Comparison of ENCODE assay signal across 8 mouse cellular contexts in the genomic region with DNA sequence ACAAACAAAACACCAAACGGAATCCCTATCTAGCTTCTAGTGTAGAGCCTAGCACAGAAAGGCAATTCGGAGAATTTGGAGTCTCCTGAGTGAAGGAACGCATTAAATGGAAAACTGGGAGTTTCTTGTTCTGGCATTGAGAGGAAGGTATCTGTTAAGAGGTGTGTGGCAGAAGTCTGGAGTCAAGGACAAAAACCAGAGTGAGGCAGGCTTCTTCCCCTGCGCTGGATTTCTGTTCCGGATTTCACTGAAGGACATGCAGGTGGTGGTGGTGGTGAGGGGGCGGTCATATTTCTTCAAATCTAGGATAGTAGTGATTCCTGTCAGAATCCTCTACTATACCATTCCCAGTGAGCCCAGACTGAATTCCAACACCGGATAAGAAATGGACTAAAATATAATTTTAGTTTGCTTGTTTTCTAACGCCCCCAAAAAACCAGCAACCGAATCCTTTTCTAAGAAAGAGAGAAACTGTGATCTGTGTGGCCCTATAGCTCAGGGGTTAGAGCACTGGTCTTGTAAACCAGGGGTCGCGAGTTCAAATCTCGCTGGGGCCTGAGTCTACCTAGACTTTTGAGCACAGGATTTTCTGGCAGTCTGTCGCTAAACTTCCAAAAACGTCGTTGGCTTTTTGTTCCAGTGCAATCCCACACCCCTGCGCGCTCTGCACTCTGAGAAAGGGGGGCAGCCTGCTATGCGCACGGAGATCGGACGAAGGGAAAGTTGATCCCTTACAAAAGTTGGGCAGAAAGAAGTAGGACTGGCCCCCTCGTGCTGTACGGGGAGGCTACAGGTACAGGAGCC. TPM values are rescaled to one million over a fixed set of nuclear protein-coding genes. Genes with fewer than 3 reads are reported as not detected.
DNase-seq lines count a peak whose midpoint lies in the region; ATAC-seq and TF ChIP-seq lines count a peak whose summit lies in the region.

No protein-coding gene starts in this region.

- H3K9me3 ChIP-seq in forebrain, postnatal 0 days (ENCODE audit: low read length), result no peaks in the 10 kb centered on the region
- no peaks in the 10 kb centered on the region for H3K9me3 ChIP-seq in hindbrain, embryonic 10.5 days
- no peaks in the 10 kb centered on the region for H3K9me3 ChIP-seq in lung, embryonic 15.5 days

- DNase-seq in Muller cell, postnatal 12 days (ENCODE audit: inconsistent ontology term), result peak; percentile 84
- peak; percentile 90 for DNase-seq in cerebellum, adult 8-10 months
- DNase-seq in forebrain, postnatal 0 days, result peak; percentile 86
- DNase-seq in hindbrain, embryonic 10.5 days (ENCODE audit: low spot score), result peak; percentile 84
- peak; percentile 86 for DNase-seq in layer of hippocampus, adult 9-11 months
- DNase-seq in thymus, postnatal 0 days (ENCODE audit: low spot score), result peak; percentile 80

- WGBS in forebrain, postnatal 0 days, result under 1% methylated on average over 23 of the region's 23 CpGs
- WGBS in hindbrain, embryonic 10.5 days, result under 1% methylated on average over 23 of the region's 23 CpGs
- WGBS in lung, embryonic 15.5 days, result under 1% methylated on average over 23 of the region's 23 CpGs
- 2% methylated on average over 23 of the region's 23 CpGs for WGBS in olfactory bulb, adult 2 months

- TF ChIP-seq POLR2A in olfactory bulb, adult 2 months (IDR thresholded peaks at IDR 0.05; ENCODE audit: insufficient read depth, low read depth, low read length), result no peak

- no peaks in the 10 kb centered on the region for H3K36me3 ChIP-seq in forebrain, postnatal 0 days (ENCODE audit: insufficient read depth)
- H3K36me3 ChIP-seq in hindbrain, embryonic 10.5 days, result no peaks in the 10 kb centered on the region
- H3K36me3 ChIP-seq in lung, embryonic 15.5 days, result no peaks in the 10 kb centered on the region

- H3K9ac ChIP-seq in forebrain, postnatal 0 days, result peak overlapping the region; percentile 65
- H3K9ac ChIP-seq in lung, embryonic 15.5 days, result peak overlapping the region; percentile 51

- no peaks in the 10 kb centered on the region for H3K27me3 ChIP-seq in forebrain, postnatal 0 days (ENCODE audit: insufficient read depth, low read length)
- peaks cover 17% of the 10 kb centered on the region for H3K27me3 ChIP-seq in hindbrain, embryonic 10.5 days (ENCODE audit: insufficient read depth, poor library complexity, severe bottlenecking)
- peaks cover 6% of the 10 kb centered on the region; the same call in 1 of the 2 replicates for H3K27me3 ChIP-seq in lung, embryonic 15.5 days

- H3K27ac ChIP-seq in forebrain, postnatal 0 days (ENCODE audit: low read depth, low read length), result peak overlapping the region; percentile 83
- H3K27ac ChIP-seq in hindbrain, embryonic 10.5 days, result peak overlapping the region; percentile 79
- H3K27ac ChIP-seq in lung, embryonic 15.5 days, result peak overlapping the region; percentile 89
- H3K27ac ChIP-seq in olfactory bulb, adult 2 months (ENCODE audit: insufficient read depth, low read depth, low read length), result peak overlapping the region; percentile 51; the same call in 1 of the 2 replicates

- H3K4me1 ChIP-seq in forebrain, postnatal 0 days (ENCODE audit: insufficient read depth), result no peaks in the 10 kb centered on the region
- H3K4me1 ChIP-seq in hindbrain, embryonic 10.5 days (replicated peaks), result peaks cover 12% of the 10 kb centered on the region
- peaks cover 25% of the 10 kb centered on the region for H3K4me1 ChIP-seq in lung, embryonic 15.5 days
- H3K4me1 ChIP-seq in olfactory bulb, adult 2 months (ENCODE audit: control insufficient read depth, insufficient read depth, low read length), result peaks cover 6% of the 10 kb centered on the region

- peak; percentile 27 for ATAC-seq in forebrain, postnatal 0 days
- ATAC-seq in lung, embryonic 15.5 days (ENCODE audit: borderline replicate concordance, extremely low read depth, low FRiP score, low TSS enrichment), result peak; percentile 20; the same call in 1 of the 2 replicates

- peak overlapping the region; percentile 63 for H3K4me3 ChIP-seq in forebrain, postnatal 0 days (ENCODE audit: low read depth, low read length)
- H3K4me3 ChIP-seq in hindbrain, embryonic 10.5 days, result peak overlapping the region; percentile 69
- H3K4me3 ChIP-seq in lung, embryonic 15.5 days, result peak overlapping the region; percentile 74
- peak overlapping the region; percentile 95 for H3K4me3 ChIP-seq in olfactory bulb, adult 2 months (ENCODE audit: insufficient read depth, low read depth, low read length)

- peak overlapping the region; percentile 68 for H3K4me2 ChIP-seq in forebrain, postnatal 0 days (ENCODE audit: low read depth)
- peak overlapping the region; percentile 71 for H3K4me2 ChIP-seq in lung, embryonic 15.5 days

- no peak for TF ChIP-seq CTCF in forebrain, postnatal 0 days (IDR thresholded peaks at IDR 0.05; ENCODE audit: low read depth)
- no peak for TF ChIP-seq CTCF in olfactory bulb, adult 2 months (IDR thresholded peaks at IDR 0.05; ENCODE audit: insufficient read depth, low read depth, low read length)

RNA-seq across cellular contexts. Expression of a gene that starts 2.5 kb away (rescaled TPM):
- 23.2 and 27.7 TPM in 2 replicates for total RNA-seq in forebrain, postnatal 0 days (2014; rRNA removed)
- polyA plus RNA-seq in forebrain, postnatal 0 days (2015; fragmentation: Nextera tagmentation; extraction: Ambion mirVana), result 15.8 and 16.3 TPM in 2 replicates
- polyA plus RNA-seq in hindbrain, embryonic 10.5 days (2016; fragmentation: Nextera tagmentation; extraction: Ambion mirVana), result 11.5 and 17.5 TPM in 2 replicates
- polyA plus RNA-seq in lung, embryonic 15.5 days (2015; fragmentation: Nextera tagmentation; extraction: Ambion mirVana), result 33.9 and 38.7 TPM in 2 replicates
- polyA plus RNA-seq in olfactory bulb, adult 2 months (2012; ENCODE audit: insufficient read depth, insufficient read length, low replicate concordance, missing spikeins), result not detected in 2 replicates
- polyA plus RNA-seq in thymus, postnatal 0 days (2015; fragmentation: Nextera tagmentation; extraction: Ambion mirVana), result 29.9 and 32.1 TPM in 2 replicates

RNA-seq across cellular contexts. Expression of a gene that starts 2.6 kb away (rescaled TPM):
- 0.62 and 4.9 TPM in 2 replicates for total RNA-seq in forebrain, postnatal 0 days (2014; rRNA removed)
- 2.8 and 4.0 TPM in 2 replicates for polyA plus RNA-seq in forebrain, postnatal 0 days (2015; fragmentation: Nextera tagmentation; extraction: Ambion mirVana)
- polyA plus RNA-seq in hindbrain, embryonic 10.5 days (2016; fragmentation: Nextera tagmentation; extraction: Ambion mirVana), result 3.3 and 4.5 TPM in 2 replicates
- polyA plus RNA-seq in lung, embryonic 15.5 days (2015; fragmentation: Nextera tagmentation; extraction: Ambion mirVana), result 7.6 and 7.7 TPM in 2 replicates
- polyA plus RNA-seq in olfactory bulb, adult 2 months (2012; ENCODE audit: insufficient read depth, insufficient read length, low replicate concordance, missing spikeins), result not detected in 2 replicates
- 5.0 and 6.0 TPM in 2 replicates for polyA plus RNA-seq in thymus, postnatal 0 days (2015; fragmentation: Nextera tagmentation; extraction: Ambion mirVana)

RNA-seq across cellular contexts. Expression of a gene that starts 14.1 kb away (rescaled TPM):
- total RNA-seq in forebrain, postnatal 0 days (2014; rRNA removed), result not detected in 2 replicates
- 0.08 TPM in 1 of 2 replicates, not detected in the other for polyA plus RNA-seq in forebrain, postnatal 0 days (2015; fragmentation: Nextera tagmentation; extraction: Ambion mirVana)
- polyA plus RNA-seq in hindbrain, embryonic 10.5 days (2016; fragmentation: Nextera tagmentation; extraction: Ambion mirVana), result 0.03 TPM in 1 of 2 replicates, not detected in the other
- polyA plus RNA-seq in lung, embryonic 15.5 days (2015; fragmentation: Nextera tagmentation; extraction: Ambion mirVana), result not detected in 2 replicates
- not detected in 2 replicates for polyA plus RNA-seq in olfactory bulb, adult 2 months (2012; ENCODE audit: insufficient read depth, insufficient read length, low replicate concordance, missing spikeins)
- not detected in 2 replicates for polyA plus RNA-seq in thymus, postnatal 0 days (2015; fragmentation: Nextera tagmentation; extraction: Ambion mirVana)

RNA-seq across cellular contexts. Expression of a gene that starts 25.9 kb away (rescaled TPM):
- 0.15 TPM in 1 of 2 replicates, not detected in the other for total RNA-seq in forebrain, postnatal 0 days (2014; rRNA removed)
- 0.22 TPM in 1 of 2 replicates, not detected in the other for polyA plus RNA-seq in forebrain, postnatal 0 days (2015; fragmentation: Nextera tagmentation; extraction: Ambion mirVana)
- 0.37 TPM in 1 of 2 replicates, not detected in the other for polyA plus RNA-seq in hindbrain, embryonic 10.5 days (2016; fragmentation: Nextera tagmentation; extraction: Ambion mirVana)
- polyA plus RNA-seq in lung, embryonic 15.5 days (2015; fragmentation: Nextera tagmentation; extraction: Ambion mirVana), result not detected in 2 replicates
- polyA plus RNA-seq in olfactory bulb, adult 2 months (2012; ENCODE audit: insufficient read depth, insufficient read length, low replicate concordance, missing spikeins), result not detected in 2 replicates
- not detected in 2 replicates for polyA plus RNA-seq in thymus, postnatal 0 days (2015; fragmentation: Nextera tagmentation; extraction: Ambion mirVana)

RNA-seq across cellular contexts. Expression of a gene that starts 30.9 kb away (rescaled TPM):
- not detected in 2 replicates for total RNA-seq in forebrain, postnatal 0 days (2014; rRNA removed)
- 0.38 TPM in 1 of 2 replicates, not detected in the other for polyA plus RNA-seq in forebrain, postnatal 0 days (2015; fragmentation: Nextera tagmentation; extraction: Ambion mirVana)
- polyA plus RNA-seq in hindbrain, embryonic 10.5 days (2016; fragmentation: Nextera tagmentation; extraction: Ambion mirVana), result not detected in 2 replicates
- polyA plus RNA-seq in lung, embryonic 15.5 days (2015; fragmentation: Nextera tagmentation; extraction: Ambion mirVana), result not detected in 2 replicates
- polyA plus RNA-seq in olfactory bulb, adult 2 months (2012; ENCODE audit: insufficient read depth, insufficient read length, low replicate concordance, missing spikeins), result not detected in 2 replicates
- polyA plus RNA-seq in thymus, postnatal 0 days (2015; fragmentation: Nextera tagmentation; extraction: Ambion mirVana), result 0.33 and 0.36 TPM in 2 replicates

Comparison
In these comparisons a context has a peak if more than half of its experiments do, and no peak if none do; other contexts are left out.
1. Peak in every context shown above with its lines: DNase-seq, ATAC-seq, H3K4me3 ChIP-seq and H3K27ac ChIP-seq.
2. RNA of a gene that starts 2.5 kb away (polyA plus RNA-seq): 33.9 to 38.7 TPM in lung, embryonic 15.5 days, 29.9 to 32.1 TPM in thymus, postnatal 0 days, 11.5 to 17.5 TPM in hindbrain, embryonic 10.5 days and 15.8 to 16.3 TPM in forebrain, postnatal 0 days; not detected in olfactory bulb, adult 2 months; every median in the first group is over 10 times any median in the second.